Mouse (Mus musculus) embryonic facial prominence, embryonic 14.5 days (tissue): ENCODE results near the gene Phactr2. TPM values are rescaled to one million over a fixed set of nuclear protein-coding genes. Genes with fewer than 3 reads are reported as not detected.
"Not testable (repeated sequence)": the region's sequence is repeated elsewhere in the genome, so short reads cannot be mapped to it uniquely, and the experiment has no call there.

Source experiments
- ATAC-seq: fragments of 200-750 bp; cut with Nextera tagmentation; 2 replicates; pipeline ENCODE4 v1.8.0; 2017; ENCODE audit warnings: low read depth, moderate number of reproducible peaks, moderate TSS enrichment
- DNase-seq: peaks from one replicate; pipeline ENCODE4 v3.0.0-alpha.2; 2015; ENCODE audit warnings: low spot score
- H3K27ac ChIP-seq: fragments of 300-500 bp; sonication (generic); replicated peaks from 2 replicates; pipeline ENCODE4 v1.5.1; 2014; ENCODE audit warnings: low read depth, mild to moderate bottlenecking, low read length, moderate library complexity
- H3K27me3 ChIP-seq: fragments of 300-500 bp; sonication (generic); replicated peaks from 2 replicates; pipeline ENCODE4 v1.6.1; 2014; ENCODE audit warnings: low read length; ENCODE audit not compliant: control insufficient read depth, insufficient read depth
- H3K36me3 ChIP-seq: fragments of 300-500 bp; sonication (generic); 2 replicates; pipeline ENCODE4 v1.6.1; 2014; ENCODE audit warnings: low read length, mixed read lengths; ENCODE audit not compliant: control insufficient read depth, insufficient read depth
- H3K4me1 ChIP-seq: fragments of 300-500 bp; sonication (generic); 2 replicates; pipeline ENCODE4 v1.6.1; 2014; ENCODE audit warnings: antibody characterized with exemption, low read length; ENCODE audit not compliant: control insufficient read depth, insufficient read depth
- H3K4me2 ChIP-seq: fragments of 300-500 bp; sonication (generic); 2 replicates; pipeline ENCODE4 v1.6.1; 2014; ENCODE audit warnings: low read depth, mild to moderate bottlenecking, low read length, moderate library complexity, mixed read lengths
- H3K4me3 ChIP-seq: fragments of 300-500 bp; sonication (generic); 2 replicates; pipeline ENCODE4 v1.5.1; 2014; ENCODE audit warnings: low read depth, mild to moderate bottlenecking, low read length
- H3K9ac ChIP-seq: fragments of 300-500 bp; sonication (generic); 2 replicates; pipeline ENCODE4 v1.6.1; 2014; ENCODE audit warnings: low read depth, mild to moderate bottlenecking, low read length, moderate library complexity, mixed read lengths
- H3K9me3 ChIP-seq: fragments of 300-500 bp; sonication (generic); 2 replicates; pipeline ENCODE4 v1.6.1; 2016; ENCODE audit warnings: low read length; ENCODE audit not compliant: control insufficient read depth
- WGBS: fragments of 180-500 bp; shearing (Covaris S2); extraction: QIAGEN DNeasy Blood & Tissue Kit; methylation state at CpG from one replicate; pipeline ENCODE4 v1.1.7; 2014; 5-methylcytosine and 5-hydroxymethylcytosine counted together
- polyA plus RNA-seq: library from polyadenylated mRNA; unstranded; fragments of >200 nt; fragmentation: Nextera tagmentation; extraction: Ambion mirVana; gene quantifications from 2 replicates; pipeline ENCODE4 v1.2.1, GENCODE M21; 2014

The Phactr2 gene
- polyA plus RNA-seq, 1 experiment from 2014 or later, result 37.8 TPM

- not testable (repeated sequence) for H3K27me3 ChIP-seq, H3K9me3 ChIP-seq, ATAC-seq, H3K4me3 ChIP-seq, H3K9ac ChIP-seq, DNase-seq, H3K4me2 ChIP-seq, H3K4me1 ChIP-seq, H3K27ac ChIP-seq, H3K36me3 ChIP-seq
- WGBS, result 76% methylated on average over 6 of the region's 6 CpGs
Observed at GRCm38 (mm10) chr10:13468025-13468529, 6.1 kb downstream of the Phactr2 start.

DNA sequence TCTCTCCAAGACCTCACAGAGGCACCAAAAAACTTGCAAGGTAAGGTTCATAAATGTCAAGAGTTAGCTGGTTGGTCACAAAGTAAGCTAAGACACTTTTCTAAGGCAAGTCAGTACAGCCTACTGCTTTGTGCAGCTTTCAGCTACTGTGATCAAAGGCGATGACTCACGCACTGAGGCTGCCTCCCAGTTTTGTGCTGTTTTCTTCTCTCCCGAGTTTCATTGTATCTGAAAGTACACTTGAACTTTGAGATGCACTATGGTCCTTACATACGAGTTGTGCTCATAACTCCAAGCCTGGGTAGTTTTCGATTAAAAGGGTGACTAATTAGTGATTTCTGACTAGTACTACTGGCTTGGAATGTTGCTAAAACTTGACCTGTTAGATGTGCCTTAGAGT lies 7.3 kb downstream of the Phactr2 start:
- Histone ChIP-seq H3K4me2 (no peak overlapping the region), H3K9ac (no peak overlapping the region), H3K27me3 (no peaks in the 10 kb centered on the region), H3K27ac (no peak overlapping the region), H3K4me3 (no peak overlapping the region), H3K9me3 (no peaks in the 10 kb centered on the region), H3K4me1 (no peaks in the 10 kb centered on the region), H3K36me3 (no peaks in the 10 kb centered on the region)
- WGBS, result 69% methylated on average over 5 of the region's 5 CpGs
- DNase-seq (peak; percentile 39), ATAC-seq (0 out of 2 replicates have a peak, but pooled peaks have one; percentile 33)

- not testable (repeated sequence) for H3K4me2 ChIP-seq, ATAC-seq, H3K9ac ChIP-seq, H3K4me3 ChIP-seq, H3K9me3 ChIP-seq, H3K36me3 ChIP-seq, DNase-seq, H3K27me3 ChIP-seq, H3K27ac ChIP-seq, H3K4me1 ChIP-seq
- 82% methylated on average over 3 of the region's 3 CpGs for WGBS
Observed at GRCm38 (mm10) chr10:13464295-13464694, 9.9 kb downstream of the Phactr2 start.

DNA sequence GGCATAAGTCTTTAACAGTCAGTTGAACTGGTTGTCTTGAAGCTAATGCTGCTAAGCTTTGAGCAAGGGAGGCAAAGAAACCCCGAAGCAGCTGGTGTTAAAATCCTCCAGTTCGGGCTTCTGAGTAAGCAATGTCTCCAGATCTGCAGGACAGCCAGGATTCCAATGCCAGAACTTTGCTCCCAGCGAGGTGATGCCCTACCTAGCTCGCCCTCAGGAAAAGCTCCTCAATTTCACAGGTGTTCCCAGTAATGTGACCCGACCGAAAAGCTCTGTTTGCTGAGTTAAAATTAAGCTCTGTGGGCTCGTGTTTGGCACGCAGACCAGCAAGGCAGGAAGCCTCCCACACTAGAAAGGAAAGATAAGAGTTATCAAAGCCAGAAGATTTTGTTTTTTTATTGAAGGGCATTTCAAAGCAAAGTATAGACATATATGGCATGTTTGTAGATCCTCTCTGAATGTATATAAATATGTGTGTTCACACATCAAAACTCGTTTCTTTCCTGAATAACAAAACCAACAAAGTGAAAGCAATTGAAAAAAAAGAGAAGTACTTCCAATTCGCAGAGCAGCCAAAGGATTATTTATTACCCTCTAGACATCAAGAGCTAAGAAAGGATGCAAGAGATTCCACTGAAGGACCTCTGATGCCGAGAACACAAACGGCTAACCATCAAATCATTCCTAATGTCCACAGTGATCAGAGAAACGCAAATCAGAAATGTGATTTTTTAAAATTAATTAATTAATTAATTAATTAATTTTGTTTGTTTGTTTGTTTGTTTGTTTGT lies 20.8 kb downstream of the Phactr2 start:
- WGBS, result 67% methylated on average over 13 of the region's 13 CpGs
- H3K4me1 ChIP-seq, result no peaks in the 10 kb centered on the region
- ATAC-seq (no peak), DNase-seq (no peak)
- H3K27ac ChIP-seq, result no peak overlapping the region
- H3K36me3 ChIP-seq, result no peaks in the 10 kb centered on the region
- H3K4me3 ChIP-seq, result no peak overlapping the region
- no peaks in the 10 kb centered on the region for H3K27me3 ChIP-seq
- H3K9me3 ChIP-seq, result no peaks in the 10 kb centered on the region
- H3K4me2 ChIP-seq, result no peak overlapping the region; the same call in 1 of the 2 replicates
- H3K9ac ChIP-seq, result no peak overlapping the region

- Histone ChIP-seq H3K36me3 (no peaks in the 10 kb centered on the region), H3K27ac (no peak overlapping the region), H3K9me3 (no peaks in the 10 kb centered on the region), H3K27me3 (no peaks in the 10 kb centered on the region), H3K4me2 (no peak overlapping the region), H3K4me3 (no peak overlapping the region), H3K4me1 (peaks cover 9% of the 10 kb centered on the region), H3K9ac (no peak overlapping the region)
- DNase-seq (no peak), ATAC-seq (no peak)
- WGBS, result 79% methylated on average over 6 of the region's 6 CpGs
Observed at GRCm38 (mm10) chr10:13451640-13452039, 22.6 kb downstream of the Phactr2 start.

GRCm38 (mm10) chr10:13448283-13449045 lies 25.7 kb downstream of the Phactr2 start:
- peak; percentile 41 for DNase-seq
- WGBS, result 63% methylated on average over 7 of the region's 7 CpGs
- Histone ChIP-seq H3K36me3 (no peaks in the 10 kb centered on the region), H3K9ac (no peak overlapping the region), H3K27me3 (no peaks in the 10 kb centered on the region), H3K4me3 (no peak overlapping the region), H3K4me1 (peaks cover 12% of the 10 kb centered on the region), H3K27ac (no peak overlapping the region), H3K9me3 (no peaks in the 10 kb centered on the region), H3K4me2 (no peak overlapping the region)
- no peak for ATAC-seq

DNA sequence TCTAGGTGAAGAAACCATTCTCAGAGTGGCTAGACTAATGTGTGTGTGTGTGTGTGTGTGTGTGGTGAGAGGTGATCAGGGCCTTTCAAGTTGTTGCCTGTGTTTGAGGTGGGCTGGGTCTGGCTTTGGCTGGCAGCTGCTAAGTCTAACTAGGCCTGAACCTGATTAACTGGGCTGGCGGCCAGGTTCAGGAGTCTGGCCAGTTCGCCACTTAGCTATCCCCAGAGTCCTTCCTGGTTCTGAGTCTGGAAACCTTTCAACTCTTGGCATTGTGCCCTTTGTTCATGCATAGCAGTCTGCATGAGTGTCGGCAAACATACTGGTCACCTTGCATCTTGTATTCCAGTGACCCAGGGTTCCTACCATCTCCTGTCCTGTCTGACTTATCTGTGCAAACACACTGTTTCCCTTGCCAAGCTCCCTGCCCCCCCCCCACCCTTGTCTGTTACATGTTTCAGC lies 27.4 kb downstream of the Phactr2 start:
- peak; percentile 88 for DNase-seq
- no peaks in the 10 kb centered on the region for H3K27me3 ChIP-seq
- ATAC-seq, result peak; percentile 88
- 29% methylated on average over 3 of the region's 3 CpGs for WGBS
- H3K9ac ChIP-seq, result no peak overlapping the region
- H3K4me2 ChIP-seq, result no peak overlapping the region
- H3K9me3 ChIP-seq, result no peaks in the 10 kb centered on the region
- no peak overlapping the region for H3K4me3 ChIP-seq
- H3K27ac ChIP-seq, result no peak overlapping the region
- H3K4me1 ChIP-seq, result peaks cover 12% of the 10 kb centered on the region
- H3K36me3 ChIP-seq, result no peaks in the 10 kb centered on the region

DNA sequence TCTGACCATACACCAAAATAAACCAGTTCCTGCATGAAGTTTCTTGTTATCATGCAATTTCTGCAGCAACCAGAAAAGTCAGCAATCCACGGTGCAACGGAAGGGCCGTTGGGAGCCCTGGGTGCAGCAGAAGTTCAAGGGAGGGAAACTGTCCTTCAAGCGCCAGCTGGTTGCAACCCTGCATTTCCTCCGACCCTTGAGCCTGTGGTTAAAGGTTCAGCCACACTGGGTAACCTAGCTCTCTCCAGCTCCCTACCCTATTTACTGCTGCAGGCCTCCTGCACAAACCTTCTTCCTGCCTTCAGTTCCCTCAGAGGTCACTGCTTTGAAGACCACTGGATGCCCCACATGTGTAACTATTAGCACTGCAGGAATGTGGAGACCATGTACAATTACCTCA lies 30.0 kb downstream of the Phactr2 start:
- ATAC-seq (no peak), DNase-seq (no peak)
- Histone ChIP-seq H3K9me3 (no peaks in the 10 kb centered on the region), H3K9ac (no peak overlapping the region), H3K27me3 (no peaks in the 10 kb centered on the region), H3K4me2 (no peak overlapping the region), H3K27ac (no peak overlapping the region), H3K4me3 (no peak overlapping the region), H3K4me1 (peaks cover 12% of the 10 kb centered on the region), H3K36me3 (no peaks in the 10 kb centered on the region)
- 76% methylated on average over 5 of the region's 5 CpGs for WGBS
